Mouse (Mus musculus) forebrain, embryonic 13.5 days (tissue): Measurements from ENCODE around the gene Cacna2d3. TPM values are rescaled to one million over a fixed set of nuclear protein-coding genes. Genes with fewer than 3 reads are reported as not detected.
A peak's percentile ranks its signal among the peaks of the same experiment; 100 is the strongest.

Source experiments
- ATAC-seq: fragments of 200-750 bp; cut with Nextera tagmentation; 2 replicates; pipeline ENCODE4 v1.8.0; 2017
- H3K27ac ChIP-seq: fragments of 300-500 bp; sonication (generic); 2 replicates; pipeline ENCODE4 v1.5.1; 2015; ENCODE audit warnings: inconsistent platforms, mild to moderate bottlenecking, moderate library complexity
- H3K27me3 ChIP-seq: fragments of 300-500 bp; sonication (generic); 2 replicates; pipeline ENCODE4 v1.6.1; 2015; ENCODE audit warnings: mild to moderate bottlenecking, inconsistent platforms
- H3K36me3 ChIP-seq: fragments of 300-500 bp; sonication (generic); 2 replicates; pipeline ENCODE4 v1.6.1; 2015; ENCODE audit warnings: mild to moderate bottlenecking, inconsistent platforms; ENCODE audit not compliant: poor library complexity, severe bottlenecking
- H3K4me1 ChIP-seq: fragments of 300-500 bp; sonication (generic); 2 replicates; pipeline ENCODE4 v1.6.1; 2015; ENCODE audit warnings: inconsistent platforms
- H3K4me2 ChIP-seq: fragments of 300-500 bp; sonication (generic); 2 replicates; pipeline ENCODE4 v1.6.1; 2015; ENCODE audit warnings: inconsistent platforms, mild to moderate bottlenecking, moderate library complexity
- H3K4me3 ChIP-seq: fragments of 300-500 bp; sonication (generic); 2 replicates; pipeline ENCODE4 v1.5.1; 2015; ENCODE audit warnings: mild to moderate bottlenecking, inconsistent platforms
- H3K9ac ChIP-seq: fragments of 300-500 bp; sonication (generic); 2 replicates; pipeline ENCODE4 v1.6.1; 2015; ENCODE audit warnings: mild to moderate bottlenecking, inconsistent platforms
- H3K9me3 ChIP-seq: fragments of 300-500 bp; sonication (generic); replicated peaks from 2 replicates; pipeline ENCODE4 v1.6.1; 2016; ENCODE audit warnings: inconsistent platforms
- WGBS: fragments of 180-500 bp; shearing (Covaris S2); methylation state at CpG from one replicate; pipeline ENCODE4 v1.1.7; 2015; 5-methylcytosine and 5-hydroxymethylcytosine counted together
- polyA plus RNA-seq: library from polyadenylated mRNA; unstranded; fragments of >200 nt; fragmentation: Nextera tagmentation; extraction: Ambion mirVana; gene quantifications from 2 replicates; pipeline ENCODE4 v1.2.1, GENCODE M21; 2015

The Cacna2d3 gene
- polyA plus RNA-seq, 1 experiment from 2014 or later = 12.3 TPM

- no peak for ATAC-seq
- H3K4me3 ChIP-seq = no peak overlapping the region
- H3K27ac ChIP-seq = no peak overlapping the region
- no peaks in the 10 kb centered on the region for H3K27me3 ChIP-seq
- H3K4me2 ChIP-seq = no peak overlapping the region
- H3K36me3 ChIP-seq = no peaks in the 10 kb centered on the region
- no peak overlapping the region for H3K9ac ChIP-seq
- H3K4me1 ChIP-seq = no peaks in the 10 kb centered on the region
- 85% methylated on average over 3 of the region's 3 CpGs for WGBS
- H3K9me3 ChIP-seq = no peaks in the 10 kb centered on the region
These were observed 165.5 kb downstream of the Cacna2d3 start for GRCm38 (mm10) chr14:29556152-29556551.

DNA sequence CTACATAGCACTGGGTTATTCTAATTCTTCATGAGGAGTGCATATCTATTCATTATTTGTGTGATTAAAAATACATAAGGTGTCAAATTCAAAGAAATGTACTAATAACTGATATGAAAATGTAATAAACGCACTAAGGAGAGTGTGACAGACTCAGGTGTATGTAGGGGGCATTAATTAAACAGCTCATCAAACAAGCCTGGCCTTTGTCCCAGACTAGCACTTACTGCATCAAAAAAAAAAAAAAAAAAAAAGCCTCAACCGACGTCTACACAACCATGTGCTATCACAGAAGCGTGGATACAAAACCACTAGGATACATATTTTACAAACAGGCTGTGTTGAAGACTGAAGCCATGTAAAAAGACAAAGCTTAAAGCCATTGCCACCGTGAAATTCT, 169.2 kb downstream of the Cacna2d3 start:
- Histone ChIP-seq H3K4me3 (no peak overlapping the region), H3K9me3 (no peaks in the 10 kb centered on the region), H3K36me3 (no peaks in the 10 kb centered on the region), H3K9ac (no peak overlapping the region), H3K27me3 (no peaks in the 10 kb centered on the region), H3K27ac (no peak overlapping the region), H3K4me1 (0 out of 2 replicates have a peak, but pooled peaks cover 3% of the 10 kb centered on the region), H3K4me2 (no peak overlapping the region)
- no peak for ATAC-seq
- WGBS = 74% methylated on average over 5 of the region's 5 CpGs

DNA sequence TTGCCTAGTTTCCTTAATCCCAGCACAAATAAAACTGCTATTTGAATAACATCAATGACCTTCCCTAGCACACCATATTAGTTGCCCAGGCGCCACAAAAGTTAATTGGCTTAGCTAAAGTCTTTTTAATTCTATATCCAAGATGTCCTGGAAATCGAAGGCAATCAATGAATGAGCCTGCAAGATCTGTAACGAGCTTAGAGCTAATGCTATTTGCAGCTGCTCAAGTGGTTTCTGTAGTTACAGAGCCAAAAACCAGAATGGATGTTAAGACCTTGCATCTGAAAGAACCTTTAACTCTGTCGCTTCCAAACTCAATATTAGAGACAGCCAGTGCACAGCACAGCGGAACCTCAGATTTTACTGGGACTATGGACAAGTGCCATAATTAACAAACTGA, 173.0 kb downstream of the Cacna2d3 start:
- no peak overlapping the region for H3K27ac ChIP-seq
- no peak for ATAC-seq
- 25% methylated on average over 5 of the region's 5 CpGs for WGBS
- no peaks in the 10 kb centered on the region for H3K36me3 ChIP-seq
- no peak overlapping the region for H3K4me2 ChIP-seq
- no peak overlapping the region for H3K4me3 ChIP-seq
- H3K9ac ChIP-seq = no peak overlapping the region
- H3K4me1 ChIP-seq = 0 out of 2 replicates have a peak, but pooled peaks cover 3% of the 10 kb centered on the region
- no peaks in the 10 kb centered on the region for H3K9me3 ChIP-seq
- H3K27me3 ChIP-seq = no peaks in the 10 kb centered on the region

- ATAC-seq = no peak
- WGBS = 73% methylated on average over 3 of the region's 3 CpGs
- Histone ChIP-seq H3K9me3 (no peaks in the 10 kb centered on the region), H3K9ac (no peak overlapping the region), H3K4me1 (0 out of 2 replicates have a peak, but pooled peaks cover 15% of the 10 kb centered on the region), H3K4me2 (no peak overlapping the region), H3K4me3 (no peak overlapping the region), H3K36me3 (no peaks in the 10 kb centered on the region), H3K27ac (no peak overlapping the region), H3K27me3 (no peaks in the 10 kb centered on the region)
These were observed 191.1 kb downstream of the Cacna2d3 start for GRCm38 (mm10) chr14:29530516-29530915.

DNA sequence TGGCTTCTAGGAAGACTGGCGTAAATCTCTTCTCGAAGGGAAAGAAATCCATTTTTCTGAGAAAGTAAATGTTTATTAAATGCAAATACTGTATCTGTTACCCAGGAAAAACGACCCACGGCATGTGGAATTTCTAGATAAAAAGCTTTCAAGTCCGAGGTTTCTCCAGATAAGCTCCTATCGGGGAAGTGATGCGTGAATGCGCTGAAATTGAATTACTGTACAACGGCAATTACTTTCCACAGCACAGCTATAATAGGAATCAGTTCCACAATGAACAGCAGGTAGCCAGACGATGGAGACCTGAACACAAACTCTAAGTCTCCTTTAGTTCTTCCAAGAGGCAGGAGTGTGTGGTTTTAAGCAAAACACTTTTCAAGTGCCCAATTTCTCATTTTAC, 193.0 kb downstream of the Cacna2d3 start:
- Histone ChIP-seq H3K4me3 (no peak overlapping the region), H3K9ac (no peak overlapping the region), H3K4me2 (no peak overlapping the region), H3K9me3 (no peaks in the 10 kb centered on the region), H3K27ac (no peak overlapping the region), H3K4me1 (0 out of 2 replicates have a peak, but pooled peaks cover 15% of the 10 kb centered on the region), H3K27me3 (no peaks in the 10 kb centered on the region), H3K36me3 (no peaks in the 10 kb centered on the region)
- ATAC-seq = no peak
- 53% methylated on average over 10 of the region's 10 CpGs for WGBS

- H3K4me3 ChIP-seq = no peak overlapping the region
- H3K27ac ChIP-seq = peak overlapping the region; percentile 68
- 20% methylated on average over 7 of the region's 7 CpGs for WGBS
- H3K9ac ChIP-seq = no peak overlapping the region; the same call in 1 of the 2 replicates
- no peak overlapping the region for H3K4me2 ChIP-seq
- H3K4me1 ChIP-seq = peaks cover 25% of the 10 kb centered on the region
- no peaks in the 10 kb centered on the region for H3K27me3 ChIP-seq
- ATAC-seq = 0 out of 2 replicates have a peak, but pooled peaks have one; percentile 48
- no peaks in the 10 kb centered on the region for H3K9me3 ChIP-seq
- no peaks in the 10 kb centered on the region for H3K36me3 ChIP-seq
These were observed 201.7 kb downstream of the Cacna2d3 start for GRCm38 (mm10) chr14:29519751-29520669.

DNA sequence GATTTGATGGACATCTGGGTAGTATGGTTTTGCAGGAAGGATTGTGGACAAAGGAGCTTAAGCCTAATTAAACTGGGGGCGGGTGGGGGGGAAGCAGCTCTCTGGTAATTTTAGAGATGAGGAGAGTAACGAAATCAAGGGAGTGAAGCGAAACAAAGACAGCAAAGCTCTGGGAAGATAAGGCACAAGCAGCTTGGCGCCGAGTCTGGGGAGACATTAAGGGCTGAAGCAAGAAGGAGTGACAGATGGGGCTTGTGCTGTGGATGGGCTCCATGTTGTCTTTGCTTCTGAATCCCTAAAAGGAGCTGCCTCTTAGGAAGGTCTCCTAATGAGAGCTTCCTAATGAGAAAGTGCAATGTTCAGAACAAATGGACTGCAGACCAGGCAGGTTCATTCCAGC, 219.0 kb downstream of the Cacna2d3 start:
- Histone ChIP-seq H3K4me2 (no peak overlapping the region), H3K4me3 (no peak overlapping the region), H3K36me3 (no peaks in the 10 kb centered on the region), H3K4me1 (no peaks in the 10 kb centered on the region), H3K27me3 (no peaks in the 10 kb centered on the region), H3K9ac (no peak overlapping the region), H3K9me3 (no peaks in the 10 kb centered on the region), H3K27ac (no peak overlapping the region)
- ATAC-seq = no peak
- 15% methylated on average over 5 of the region's 5 CpGs for WGBS

DNA sequence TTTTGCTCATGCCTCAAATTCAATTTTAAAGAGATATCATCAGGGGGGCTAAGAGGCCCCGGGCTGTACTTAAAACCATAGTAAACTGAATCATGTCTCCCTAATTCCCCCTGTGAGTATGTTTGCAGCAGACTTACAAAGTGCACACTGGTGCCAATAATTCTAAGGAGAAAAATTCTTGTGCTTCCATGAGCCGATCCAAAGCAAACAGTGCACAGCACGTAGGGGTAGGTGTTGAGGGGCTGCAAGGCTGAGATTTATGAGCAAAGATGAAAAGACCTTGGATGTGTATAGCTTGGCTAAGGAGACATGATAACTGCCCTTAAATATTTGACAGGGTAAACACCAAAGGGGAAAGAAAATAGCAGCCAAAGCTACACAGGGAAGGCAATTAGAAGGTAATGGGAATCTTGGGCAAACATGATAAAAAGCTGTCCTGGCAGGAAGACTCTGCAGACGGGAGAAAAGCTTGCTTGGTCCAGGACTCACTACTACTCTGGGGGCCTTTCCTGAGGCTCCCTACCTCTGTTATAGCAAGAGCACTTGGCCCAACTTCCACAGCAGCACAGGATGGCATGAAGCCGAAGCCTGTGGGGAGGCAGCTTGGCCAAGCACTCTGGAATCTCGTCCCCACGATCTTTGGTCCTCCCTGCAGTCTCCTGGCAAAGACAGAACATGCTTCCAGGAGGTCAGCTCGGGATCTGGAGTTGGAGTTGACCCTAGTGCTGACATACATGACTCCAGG, 222.9 kb downstream of the Cacna2d3 start:
- WGBS = 83% methylated on average over 8 of the region's 8 CpGs
- ATAC-seq = no peak
- no peak overlapping the region for H3K4me2 ChIP-seq

DNA sequence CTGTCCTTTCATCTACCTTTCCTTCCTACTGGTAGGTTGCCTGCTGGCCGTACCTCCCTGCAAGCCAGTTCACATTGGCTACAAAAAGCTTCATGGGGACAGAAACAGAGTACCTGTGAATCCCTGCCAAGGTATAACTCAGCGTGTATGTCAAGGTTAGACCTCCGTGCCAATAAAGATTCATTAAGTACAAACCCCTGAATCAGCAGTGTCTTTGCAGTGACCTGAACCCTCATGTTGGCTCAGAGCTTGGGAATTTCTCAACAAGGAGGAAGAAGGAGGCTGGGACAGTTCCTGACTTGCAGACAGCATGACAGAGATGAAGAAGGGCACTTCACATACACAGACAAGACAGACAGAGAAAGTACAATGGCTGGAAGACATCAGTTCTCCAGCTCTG, 225.1 kb downstream of the Cacna2d3 start:
- Histone ChIP-seq H3K4me1 (no peaks in the 10 kb centered on the region), H3K36me3 (no peaks in the 10 kb centered on the region)

More for the DNA sequence above, 222.9 kb downstream of the Cacna2d3 start:
- H3K36me3 ChIP-seq = no peaks in the 10 kb centered on the region
- no peak overlapping the region for H3K9ac ChIP-seq
- H3K9me3 ChIP-seq = no peaks in the 10 kb centered on the region
- H3K4me1 ChIP-seq = no peaks in the 10 kb centered on the region
- H3K27me3 ChIP-seq = no peaks in the 10 kb centered on the region
- no peak overlapping the region for H3K27ac ChIP-seq
- H3K4me3 ChIP-seq = no peak overlapping the region

DNA sequence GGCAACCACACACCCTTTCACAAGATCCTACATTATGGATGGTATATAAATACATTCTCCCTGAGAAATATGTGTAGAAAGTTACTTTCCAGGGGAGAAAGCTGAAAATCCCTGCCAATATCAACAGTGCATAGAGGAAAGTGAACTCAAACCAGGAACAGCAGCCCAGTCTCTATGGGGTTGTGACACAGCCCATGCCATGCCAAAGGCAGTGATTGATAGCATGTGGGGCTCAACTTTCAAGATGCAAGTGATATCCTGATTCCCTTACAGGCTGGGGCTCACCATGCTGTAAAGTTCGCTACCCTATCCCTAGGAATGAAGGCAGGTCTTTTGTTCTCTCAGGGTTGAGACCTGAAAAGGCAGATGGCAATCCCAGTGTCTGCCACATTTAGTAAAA, 229.9 kb downstream of the Cacna2d3 start:
- WGBS = 75% methylated on average over 1 of the region's 1 CpGs
- ATAC-seq = no peak
- Histone ChIP-seq H3K27me3 (no peaks in the 10 kb centered on the region), H3K4me1 (no peaks in the 10 kb centered on the region), H3K36me3 (no peaks in the 10 kb centered on the region), H3K9ac (no peak overlapping the region), H3K9me3 (no peaks in the 10 kb centered on the region), H3K27ac (no peak overlapping the region), H3K4me2 (no peak overlapping the region), H3K4me3 (no peak overlapping the region)

More for the DNA sequence above, 225.1 kb downstream of the Cacna2d3 start:
- no peaks in the 10 kb centered on the region for H3K27me3 ChIP-seq
- H3K4me2 ChIP-seq = no peak overlapping the region
- no peak overlapping the region for H3K4me3 ChIP-seq
- no peak overlapping the region for H3K27ac ChIP-seq
- 93% methylated on average over 3 of the region's 3 CpGs for WGBS
- H3K9me3 ChIP-seq = no peaks in the 10 kb centered on the region
- no peak overlapping the region for H3K9ac ChIP-seq
- ATAC-seq = no peak

- no peaks in the 10 kb centered on the region for H3K27me3 ChIP-seq
- H3K4me3 ChIP-seq = no peak overlapping the region
- no peak for ATAC-seq
- H3K4me1 ChIP-seq = peaks cover 12% of the 10 kb centered on the region
- H3K9ac ChIP-seq = no peak overlapping the region
- H3K27ac ChIP-seq = no peak overlapping the region
- H3K36me3 ChIP-seq = no peaks in the 10 kb centered on the region
- 68% methylated on average over 1 of the region's 1 CpGs for WGBS
- H3K9me3 ChIP-seq = no peaks in the 10 kb centered on the region
- H3K4me2 ChIP-seq = no peak overlapping the region
These were observed 236.2 kb downstream of the Cacna2d3 start for GRCm38 (mm10) chr14:29485416-29485815.

- 34% methylated on average over 6 of the region's 6 CpGs for WGBS
These were observed 243.2 kb downstream of the Cacna2d3 start for GRCm38 (mm10) chr14:29478403-29478983.

More at GRCm38 (mm10) chr14:29478403-29478983, 243.2 kb downstream of the Cacna2d3 start:
- H3K4me3 ChIP-seq = no peak overlapping the region
- no peak overlapping the region for H3K27ac ChIP-seq
- H3K27me3 ChIP-seq = no peaks in the 10 kb centered on the region
- no peak for ATAC-seq
- H3K9ac ChIP-seq = no peak overlapping the region
- no peaks in the 10 kb centered on the region for H3K36me3 ChIP-seq
- peaks cover 29% of the 10 kb centered on the region for H3K4me1 ChIP-seq
- H3K4me2 ChIP-seq = no peak overlapping the region
- no peaks in the 10 kb centered on the region for H3K9me3 ChIP-seq
